Comparison of ENCODE assay signal across 28 mouse cellular contexts in the genomic region with DNA sequence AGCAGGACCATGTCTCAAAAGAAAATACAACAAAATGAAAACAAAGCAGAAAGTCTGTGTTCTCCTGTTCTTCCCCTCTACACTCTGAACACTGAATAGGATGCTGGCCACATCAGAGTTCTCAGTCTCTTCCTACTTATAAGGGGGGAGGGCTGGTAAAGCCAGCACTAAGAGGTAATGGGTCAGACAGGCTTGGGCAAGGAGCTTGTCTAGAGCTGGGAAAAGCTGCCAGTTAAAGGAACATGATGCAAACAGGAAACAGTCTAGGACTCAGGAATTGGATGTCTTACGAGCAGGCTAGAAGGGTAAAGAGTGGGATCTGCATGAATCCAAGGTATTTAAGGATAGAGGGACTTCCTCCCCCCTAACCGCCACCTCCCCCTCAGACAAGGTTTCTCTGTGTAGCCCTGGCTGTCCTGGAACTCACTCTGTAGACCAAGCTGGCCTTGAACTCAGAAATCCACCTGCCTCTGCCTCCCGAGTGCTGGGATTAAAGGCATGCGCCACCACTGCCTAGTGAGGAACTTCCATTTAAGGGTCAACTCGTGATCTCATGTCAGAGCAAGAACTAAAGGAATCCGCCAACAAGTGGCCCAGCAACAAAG. TPM values are rescaled to one million over a fixed set of nuclear protein-coding genes. Genes with fewer than 3 reads are reported as not detected.
"Had no signal": no experiment of that assay in that cellular context is flagged by ENCODE, and none has a peak within 500 bp of the region (broad histone marks: within the 10 kb centered on the region; RNA-seq: fewer than 3 reads in every experiment).

No protein-coding gene starts in this region.

- H3K9me3 ChIP-seq: heart, embryonic 13.5 days; heart, embryonic 15.5 days; hindbrain, embryonic 10.5 days; hindbrain, embryonic 12.5 days; intestine, embryonic 15.5 days; limb, embryonic 13.5 days; limb, embryonic 15.5 days; liver, embryonic 12.5 days had no signal

- H3K36me3 ChIP-seq: heart, embryonic 13.5 days; heart, embryonic 15.5 days; hindbrain, embryonic 10.5 days; hindbrain, embryonic 12.5 days; intestine, embryonic 15.5 days; limb, embryonic 13.5 days; limb, embryonic 15.5 days; liver, embryonic 12.5 days had no signal

- H3K4me1 ChIP-seq: intestine, embryonic 15.5 days; liver, embryonic 12.5 days had no signal

- H3K4me2 ChIP-seq: heart, embryonic 13.5 days; heart, embryonic 15.5 days; hindbrain, embryonic 12.5 days; hindbrain, embryonic 14.5 days; intestine, embryonic 15.5 days; limb, embryonic 13.5 days; limb, embryonic 15.5 days; liver, embryonic 12.5 days had no signal

- H3K27me3 ChIP-seq: heart, embryonic 13.5 days; heart, embryonic 15.5 days; hindbrain, embryonic 12.5 days; intestine, embryonic 15.5 days; limb, embryonic 13.5 days; limb, embryonic 15.5 days; liver, embryonic 12.5 days had no signal

- H3K9ac ChIP-seq: heart, embryonic 13.5 days; heart, embryonic 15.5 days; hindbrain, embryonic 12.5 days; hindbrain, embryonic 14.5 days; intestine, embryonic 15.5 days; limb, embryonic 13.5 days; limb, embryonic 15.5 days; liver, embryonic 12.5 days had no signal

- H3K4me3 ChIP-seq: gastrocnemius, adult 2 months; heart, embryonic 13.5 days; heart, embryonic 15.5 days; hindbrain, embryonic 10.5 days; hindbrain, embryonic 12.5 days; intestine, embryonic 15.5 days; layer of hippocampus, adult 2 months; left cerebral cortex, adult 2 months; limb, embryonic 13.5 days; limb, embryonic 15.5 days; liver, embryonic 12.5 days had no signal

- DNase-seq: gastrocnemius, adult 2 months; gastrocnemius, postnatal 10 days; gastrocnemius, postnatal 25 days; heart, postnatal 4 days; kidney, adult 18-20 months; kidney, adult 8-10 months; kidney, postnatal 10 days; kidney, postnatal 25 days; kidney, postnatal 4 days; left cerebral cortex, postnatal 4 days had no signal

- ATAC-seq: hindbrain, embryonic 16.5 days; inflammation-experienced regulatory T-cells, adult 6 months; intestine, embryonic 15.5 days; intestine, postnatal 0 days; liver, embryonic 12.5 days had no signal

- H3K27ac ChIP-seq: gastrocnemius, adult 2 months; heart, embryonic 13.5 days; heart, embryonic 15.5 days; hindbrain, embryonic 10.5 days; hindbrain, embryonic 12.5 days; hindbrain, embryonic 14.5 days; intestine, embryonic 15.5 days; layer of hippocampus, adult 2 months; left cerebral cortex, adult 2 months; limb, embryonic 13.5 days; limb, embryonic 15.5 days; liver, embryonic 12.5 days had no signal

RNA-seq across cellular contexts. Expression of a gene that starts 10.8 kb away (rescaled TPM):
- total RNA-seq: gastrocnemius, postnatal 10 days; granulocyte monocyte progenitor cell, adult 5-6 weeks; heart, postnatal 4 days; liver, adult 2 months had no signal
- polyA plus RNA-seq: heart, postnatal 0 days; hindbrain, embryonic 10.5 days; inflammation-experienced regulatory T-cells, adult 6 months; limb, embryonic 11.5 days; limb, embryonic 13.5 days; liver, adult 2 months; liver, embryonic 12.5 days had no signal
